In genomic region chr11:100318529-100319451, GRCm38 (mm10) we compare ENCODE assay signal across 8 mouse cellular contexts. TPM values are rescaled to one million over a fixed set of nuclear protein-coding genes. Genes with fewer than 3 reads are reported as not detected.
A peak's percentile ranks its signal among the peaks of the same experiment; 100 is the strongest.
DNase-seq lines count a peak whose midpoint lies in the region; ATAC-seq and TF ChIP-seq lines count a peak whose summit lies in the region.

No protein-coding gene starts in this region.

- no peaks in the 10 kb centered on the region for H3K4me1 ChIP-seq in hindbrain, embryonic 11.5 days (replicated peaks; ENCODE audit: control insufficient read depth, insufficient read depth, low read length)
- peaks cover 12% of the 10 kb centered on the region for H3K4me1 ChIP-seq in midbrain, embryonic 12.5 days

- DNase-seq in left cerebral cortex, adult 2 months (ENCODE audit: extremely low spot score in 1 of 2, low spot score in 2 of 2): no peak
- DNase-seq in left cerebral cortex, adult 18-20 months (ENCODE audit: low spot score in 2 of 2): no peak
- DNase-seq in cerebellum, adult 9-10 months: peak; percentile 66
- no peak for DNase-seq in hindbrain, embryonic 11.5 days (ENCODE audit: low spot score)
- no peak for DNase-seq in adrenal gland, postnatal 4 days (ENCODE audit: low spot score in 2 of 2)
- no peak for DNase-seq in frontal cortex, postnatal 36 days (ENCODE audit: low spot score in 2 of 2)
- DNase-seq in kidney, adult 18-20 months: no peak

- ATAC-seq in hindbrain, embryonic 11.5 days (ENCODE audit: low FRiP score): no peak
- peak; percentile 5 for ATAC-seq in midbrain, embryonic 12.5 days (ENCODE audit: low FRiP score, low read depth)

- peak overlapping the region; percentile 46 for H3K4me3 ChIP-seq in left cerebral cortex, adult 2 months
- H3K4me3 ChIP-seq in hindbrain, embryonic 11.5 days (ENCODE audit: low read depth, low read length): peak overlapping the region; percentile 88; the same call in 1 of the 2 replicates
- peak overlapping the region; percentile 81 for H3K4me3 ChIP-seq in midbrain, embryonic 12.5 days

- H3K27me3 ChIP-seq in hindbrain, embryonic 11.5 days (ENCODE audit: control insufficient read depth, insufficient read depth, low read length): no peaks in the 10 kb centered on the region
- H3K27me3 ChIP-seq in midbrain, embryonic 12.5 days: no peaks in the 10 kb centered on the region

- peak overlapping the region; percentile 4; the same call in 1 of the 2 replicates for H3K9ac ChIP-seq in hindbrain, embryonic 11.5 days (ENCODE audit: low read depth, low read length)
- no peak overlapping the region for H3K9ac ChIP-seq in midbrain, embryonic 12.5 days (replicated peaks)

- peak overlapping the region; percentile 92 for H3K27ac ChIP-seq in left cerebral cortex, adult 2 months
- H3K27ac ChIP-seq in hindbrain, embryonic 11.5 days (ENCODE audit: low read depth, low read length): peak overlapping the region; percentile 17; the same call in 1 of the 2 replicates
- 0 out of 2 replicates have a peak overlapping the region, but pooled peaks have one; percentile 65 for H3K27ac ChIP-seq in midbrain, embryonic 12.5 days (replicated peaks)

- intact Hi-C loops in left cerebral cortex, adult 2 months (cut with DNase I): loop anchor here (10.0 kb wide), 2 partner anchors 1094 to 1344 kb away; no protein-coding TSS in a partner anchor

- no peaks in the 10 kb centered on the region for H3K36me3 ChIP-seq in hindbrain, embryonic 11.5 days (ENCODE audit: control insufficient read depth, insufficient read depth, low read length)
- H3K36me3 ChIP-seq in midbrain, embryonic 12.5 days: peaks cover 15% of the 10 kb centered on the region

- H3K9me3 ChIP-seq in hindbrain, embryonic 11.5 days (ENCODE audit: control insufficient read depth, low read length): no peaks in the 10 kb centered on the region
- no peaks in the 10 kb centered on the region for H3K9me3 ChIP-seq in midbrain, embryonic 12.5 days

- H3K4me2 ChIP-seq in hindbrain, embryonic 11.5 days (replicated peaks; ENCODE audit: low read depth, low read length): peak overlapping the region; percentile 33
- H3K4me2 ChIP-seq in midbrain, embryonic 12.5 days (replicated peaks): peak overlapping the region; percentile 54

- WGBS in hindbrain, embryonic 11.5 days: 88% methylated on average over 10 of the region's 10 CpGs
- WGBS in midbrain, embryonic 12.5 days: 86% methylated on average over 10 of the region's 10 CpGs

- TF ChIP-seq CTCF in left cerebral cortex, adult 2 months (IDR thresholded peaks at IDR 0.05): no peak

RNA-seq across cellular contexts. Expression of gene Eif1, which starts 0.9 kb away (rescaled TPM):
- 100 to 1,000 TPM; 746 to 811 TPM for total RNA-seq in left cerebral cortex, adult 2 months (2021)
- 100 to 1,000 TPM; 831 to 849 TPM for total RNA-seq in left cerebral cortex, adult 18-20 months (2021)
- 1,709 and 1,853 TPM in 2 replicates for polyA plus RNA-seq in hindbrain, embryonic 11.5 days (2014; fragmentation: Nextera tagmentation; extraction: Ambion mirVana)
- 1,467 and 1,563 TPM in 2 replicates for polyA plus RNA-seq in midbrain, embryonic 12.5 days (2016; fragmentation: Nextera tagmentation; extraction: Ambion mirVana)
- total RNA-seq in adrenal gland, postnatal 4 days (2021): 100 to 1,000 TPM; 886 to 904 TPM

RNA-seq across cellular contexts. Expression of gene Gast, which starts 15.4 kb away (rescaled TPM):
- total RNA-seq in left cerebral cortex, adult 2 months (2021): not detected
- total RNA-seq in left cerebral cortex, adult 18-20 months (2021): not detected
- 1.1 TPM in 1 of 2 replicates, not detected in the other for polyA plus RNA-seq in hindbrain, embryonic 11.5 days (2014; fragmentation: Nextera tagmentation; extraction: Ambion mirVana)
- 0.97 and 1.2 TPM in 2 replicates for polyA plus RNA-seq in midbrain, embryonic 12.5 days (2016; fragmentation: Nextera tagmentation; extraction: Ambion mirVana)
- not detected for total RNA-seq in adrenal gland, postnatal 4 days (2021)

RNA-seq across cellular contexts. Expression of gene Hap1, which starts 37.1 kb away (rescaled TPM):
- 100 to 1,000 TPM; 150 to 194 TPM for total RNA-seq in left cerebral cortex, adult 2 months (2021)
- 100 to 1,000 TPM; 147 to 179 TPM for total RNA-seq in left cerebral cortex, adult 18-20 months (2021)
- 12.0 and 12.8 TPM in 2 replicates for polyA plus RNA-seq in hindbrain, embryonic 11.5 days (2014; fragmentation: Nextera tagmentation; extraction: Ambion mirVana)
- polyA plus RNA-seq in midbrain, embryonic 12.5 days (2016; fragmentation: Nextera tagmentation; extraction: Ambion mirVana): 72.8 and 86.6 TPM in 2 replicates
- 100 to 1,000 TPM; 106 to 110 TPM for total RNA-seq in adrenal gland, postnatal 4 days (2021)

RNA-seq across cellular contexts. Expression of gene Krt42, which starts 49.1 kb away (rescaled TPM):
- total RNA-seq in left cerebral cortex, adult 2 months (2021): not detected
- total RNA-seq in left cerebral cortex, adult 18-20 months (2021): under 1 TPM in 1 of 2 experiments, not detected in 1; 0.35 TPM
- not detected in 2 replicates for polyA plus RNA-seq in hindbrain, embryonic 11.5 days (2014; fragmentation: Nextera tagmentation; extraction: Ambion mirVana)
- polyA plus RNA-seq in midbrain, embryonic 12.5 days (2016; fragmentation: Nextera tagmentation; extraction: Ambion mirVana): not detected in 2 replicates
- not detected for total RNA-seq in adrenal gland, postnatal 4 days (2021)

RNA-seq across cellular contexts. Expression of gene Krt17, which starts 58.0 kb away (rescaled TPM):
- total RNA-seq in left cerebral cortex, adult 2 months (2021): not detected
- total RNA-seq in left cerebral cortex, adult 18-20 months (2021): under 1 TPM in 1 of 2 experiments, not detected in 1; 0.28 TPM
- 0.22 and 0.25 TPM in 2 replicates for polyA plus RNA-seq in hindbrain, embryonic 11.5 days (2014; fragmentation: Nextera tagmentation; extraction: Ambion mirVana)
- 0.56 and 1.1 TPM in 2 replicates for polyA plus RNA-seq in midbrain, embryonic 12.5 days (2016; fragmentation: Nextera tagmentation; extraction: Ambion mirVana)
- under 1 TPM; 0.25 to 0.31 TPM for total RNA-seq in adrenal gland, postnatal 4 days (2021)

Comparison
In these comparisons a context has a peak if more than half of its experiments do, and no peak if none do; other contexts are left out.
1. H3K27ac ChIP-seq: peak in every context shown above with its lines; median percentile 92 in left cerebral cortex, adult 2 months; 65 in midbrain, embryonic 12.5 days; 17 in hindbrain, embryonic 11.5 days.